Mouse (Mus musculus) thymus, adult 2 months (tissue): ENCODE results near the gene Max.

Source experiments
- CTCF ChIP-seq: fragments of 200-500 bp; IDR thresholded peaks from 2 replicates; pipeline ENCODE4 v1.5.1; 2012; ENCODE audit warnings: mild to moderate bottlenecking, control low read depth, low read length, moderate library complexity, borderline replicate concordance; ENCODE audit not compliant: control insufficient read depth, poor library complexity, insufficient read depth; ENCODE audit errors: extremely low read depth
- POLR2A ChIP-seq: fragments of 200-500 bp; IDR thresholded peaks from 2 replicates; pipeline ENCODE4 v1.6.1; 2012; ENCODE audit warnings: mild to moderate bottlenecking, low read length, control low read depth, moderate library complexity; ENCODE audit not compliant: control insufficient read depth, poor library complexity, insufficient read depth; ENCODE audit errors: extremely low read depth

DNA sequence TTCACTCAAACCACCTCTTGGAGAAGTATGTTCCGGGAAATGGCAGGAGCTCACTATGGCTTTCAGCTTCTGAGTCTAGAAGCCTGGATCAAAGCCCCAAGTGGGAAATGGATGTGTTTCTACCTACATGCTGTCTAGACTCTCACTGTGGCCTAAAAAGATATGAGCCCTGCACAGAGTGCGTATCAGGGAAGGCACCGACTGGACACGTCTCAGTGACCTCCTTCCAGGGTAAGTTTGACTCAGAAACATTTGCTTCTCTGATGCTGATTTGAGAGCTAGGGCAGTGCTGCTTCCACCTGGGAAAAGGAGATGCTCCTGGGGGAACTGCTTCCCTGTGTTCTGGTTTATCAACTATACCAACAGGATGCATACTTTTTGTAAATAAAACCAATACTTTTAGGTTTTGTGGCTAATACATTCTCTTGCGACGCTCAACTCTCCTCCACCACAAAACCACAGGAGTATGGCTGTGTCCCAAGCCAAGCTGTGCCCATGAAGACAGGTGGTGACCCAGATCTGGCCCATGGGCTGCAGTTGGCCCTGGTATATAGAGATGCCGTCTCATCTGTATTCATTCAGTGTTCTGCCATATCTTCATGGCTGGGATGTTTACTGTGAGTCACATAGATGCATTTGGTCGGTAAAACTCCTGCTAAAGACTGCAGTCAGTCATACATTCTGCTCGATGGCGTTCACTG lies 36.9 kb downstream of the Max start:
- TF ChIP-seq CTCF (no peak), POLR2A (no peak)
